Mouse (Mus musculus) embryonic facial prominence, embryonic 10.5 days (tissue): ENCODE results near the gene Gmnn. TPM values are rescaled to one million over a fixed set of nuclear protein-coding genes. Genes with fewer than 3 reads are reported as not detected.
"Not testable (repeated sequence)": the region's sequence is repeated elsewhere in the genome, so short reads cannot be mapped to it uniquely, and the experiment has no call there.

Source experiments
- DNase-seq: peaks from one replicate; pipeline ENCODE4 v3.0.0-alpha.2; 2017; ENCODE audit warnings: low spot score
- H3K27ac ChIP-seq: fragments of 300-500 bp; sonication (generic); replicated peaks from 2 replicates; pipeline ENCODE4 v1.5.1; 2016; ENCODE audit warnings: mild to moderate bottlenecking
- H3K27me3 ChIP-seq: fragments of 300-500 bp; sonication (generic); replicated peaks from 2 replicates; pipeline ENCODE4 v1.6.1; 2016; ENCODE audit warnings: low read depth, mild to moderate bottlenecking; ENCODE audit not compliant: poor library complexity, severe bottlenecking
- H3K36me3 ChIP-seq: fragments of 300-500 bp; sonication (generic); replicated peaks from 2 replicates; pipeline ENCODE4 v1.6.1; 2016; ENCODE audit warnings: mild to moderate bottlenecking, moderate library complexity
- H3K4me1 ChIP-seq: fragments of 300-500 bp; sonication (generic); 2 replicates; pipeline ENCODE4 v1.6.1; 2016
- H3K4me3 ChIP-seq: fragments of 300-500 bp; sonication (generic); 2 replicates; pipeline ENCODE4 v1.5.1; 2016; ENCODE audit warnings: mild to moderate bottlenecking, moderate library complexity
- H3K9me3 ChIP-seq: fragments of 300-500 bp; sonication (generic); 2 replicates; pipeline ENCODE4 v1.6.1; 2016; ENCODE audit warnings: mild to moderate bottlenecking
- WGBS: fragments of 180-500 bp; shearing (Covaris S2); methylation state at CpG from one replicate; pipeline ENCODE4 v1.1.7; 2016; 5-methylcytosine and 5-hydroxymethylcytosine counted together
- polyA plus RNA-seq: library from polyadenylated mRNA; unstranded; fragments of >200 nt; fragmentation: Nextera tagmentation; extraction: Ambion mirVana; gene quantifications from 2 replicates; pipeline ENCODE4 v1.2.1, GENCODE M21; 2016

Gene Gmnn
- polyA plus RNA-seq, 1 experiment from 2014 or later, result 177 TPM

GRCm38 (mm10) chr13:24787477-24787876 is 25.8 kb upstream of the Gmnn start:
- DNase-seq, result no peak

GRCm38 (mm10) chr13:24786014-24786490 is 24.3 kb upstream of the Gmnn start:
- Histone ChIP-seq H3K9me3 (no peaks in the 10 kb centered on the region), H3K4me3 (no peak overlapping the region), H3K27ac (no peak overlapping the region), H3K36me3 (no peaks in the 10 kb centered on the region), H3K27me3 (no peaks in the 10 kb centered on the region), H3K4me1 (no peaks in the 10 kb centered on the region)
- no peak for DNase-seq
- 57% methylated on average over 11 of the region's 11 CpGs for WGBS

More at GRCm38 (mm10) chr13:24787477-24787876, 25.8 kb upstream of the Gmnn start:
- H3K36me3 ChIP-seq, result no peaks in the 10 kb centered on the region
- no peaks in the 10 kb centered on the region for H3K27me3 ChIP-seq
- H3K9me3 ChIP-seq, result no peaks in the 10 kb centered on the region
- no peak overlapping the region for H3K4me3 ChIP-seq
- H3K27ac ChIP-seq, result no peak overlapping the region
- WGBS, result 89% methylated on average over 5 of the region's 5 CpGs
- no peaks in the 10 kb centered on the region for H3K4me1 ChIP-seq

GRCm38 (mm10) chr13:24781916-24782315 is 20.2 kb upstream of the Gmnn start:
- no peak overlapping the region for H3K4me3 ChIP-seq
- no peaks in the 10 kb centered on the region for H3K9me3 ChIP-seq
- no peak overlapping the region for H3K27ac ChIP-seq
- WGBS, result 84% methylated on average over 5 of the region's 5 CpGs
- DNase-seq, result no peak
- H3K4me1 ChIP-seq, result no peaks in the 10 kb centered on the region
- H3K27me3 ChIP-seq, result no peaks in the 10 kb centered on the region
- H3K36me3 ChIP-seq, result no peaks in the 10 kb centered on the region

GRCm38 (mm10) chr13:24778706-24779380 is 17.1 kb upstream of the Gmnn start:
- H3K4me1 ChIP-seq, result no peaks in the 10 kb centered on the region
- H3K36me3 ChIP-seq, result no peaks in the 10 kb centered on the region
- WGBS, result 85% methylated on average over 8 of the region's 8 CpGs
- no peak overlapping the region for H3K4me3 ChIP-seq
- no peak for DNase-seq
- no peaks in the 10 kb centered on the region for H3K9me3 ChIP-seq
- H3K27me3 ChIP-seq, result no peaks in the 10 kb centered on the region
- H3K27ac ChIP-seq, result no peak overlapping the region

GRCm38 (mm10) chr13:24778026-24778425 is 16.3 kb upstream of the Gmnn start:
- no peak for DNase-seq
- WGBS, result 82% methylated on average over 2 of the region's 2 CpGs
- Histone ChIP-seq H3K27ac (no peak overlapping the region), H3K36me3 (no peaks in the 10 kb centered on the region), H3K4me3 (no peak overlapping the region), H3K27me3 (no peaks in the 10 kb centered on the region), H3K9me3 (no peaks in the 10 kb centered on the region), H3K4me1 (no peaks in the 10 kb centered on the region)

- H3K27ac ChIP-seq, result no peak overlapping the region
- H3K4me1 ChIP-seq, result no peaks in the 10 kb centered on the region
- DNase-seq, result peak; percentile 39
- 54% methylated on average over 7 of the region's 7 CpGs for whole genome bisulfite sequencing
- no peaks in the 10 kb centered on the region for H3K36me3 ChIP-seq
- no peaks in the 10 kb centered on the region for H3K27me3 ChIP-seq
- no peaks in the 10 kb centered on the region for H3K9me3 ChIP-seq
- no peak overlapping the region for H3K4me3 ChIP-seq
Observed at GRCm38 (mm10) chr13:24776146-24776844, 14.6 kb upstream of the Gmnn start.

- H3K27ac ChIP-seq, DNase-seq, H3K27me3 ChIP-seq, H3K36me3 ChIP-seq, H3K4me3 ChIP-seq, H3K4me1 ChIP-seq, H3K9me3 ChIP-seq: not testable (repeated sequence)
- 95% methylated on average over 10 of the region's 10 CpGs for WGBS
Observed at GRCm38 (mm10) chr13:24771482-24771881, 9.8 kb upstream of the Gmnn start.

GRCm38 (mm10) chr13:24767809-24768208 is 6.1 kb upstream of the Gmnn start:
- not testable (repeated sequence) for H3K4me3 ChIP-seq, H3K9me3 ChIP-seq, H3K4me1 ChIP-seq, H3K27me3 ChIP-seq, DNase-seq, H3K36me3 ChIP-seq, H3K27ac ChIP-seq
- 63% methylated on average over 4 of the region's 4 CpGs for WGBS

- Histone ChIP-seq H3K36me3 (peaks cover 28% of the 10 kb centered on the region), H3K4me1 (peaks cover 21% of the 10 kb centered on the region), H3K27me3 (no peaks in the 10 kb centered on the region), H3K4me3 (peak overlapping the region; percentile 90), H3K9me3 (no peaks in the 10 kb centered on the region), H3K27ac (peak overlapping the region; percentile 99)
- WGBS, result 44% methylated on average over 4 of the region's 4 CpGs
- no peak for DNase-seq
Observed at GRCm38 (mm10) chr13:24762254-24762653, 531 bp upstream of the Gmnn start.

- 10% methylated on average over 10 of the region's 10 CpGs for WGBS
- Histone ChIP-seq H3K9me3 (no peaks in the 10 kb centered on the region), H3K4me1 (peaks cover 21% of the 10 kb centered on the region), H3K4me3 (peak overlapping the region; percentile 90), H3K27ac (peak overlapping the region; percentile 99), H3K27me3 (no peaks in the 10 kb centered on the region), H3K36me3 (peaks cover 40% of the 10 kb centered on the region)
- no peak for DNase-seq
Observed at GRCm38 (mm10) chr13:24761083-24761402, 680 bp downstream of the Gmnn start.

- WGBS, result 77% methylated on average over 5 of the region's 5 CpGs
- no peak for DNase-seq
- peaks cover 46% of the 10 kb centered on the region for H3K36me3 ChIP-seq
- no peaks in the 10 kb centered on the region for H3K27me3 ChIP-seq
- peak overlapping the region; percentile 90 for H3K4me3 ChIP-seq
- H3K4me1 ChIP-seq, result peaks cover 21% of the 10 kb centered on the region
- no peaks in the 10 kb centered on the region for H3K9me3 ChIP-seq
- H3K27ac ChIP-seq, result peak overlapping the region; percentile 99; the same call in 1 of the 2 replicates
Observed at GRCm38 (mm10) chr13:24760351-24760870, 1.3 kb downstream of the Gmnn start.

GRCm38 (mm10) chr13:24759451-24759850 is 2.3 kb downstream of the Gmnn start:
- Histone ChIP-seq H3K4me3 (no peak overlapping the region), H3K9me3 (no peaks in the 10 kb centered on the region), H3K4me1 (peaks cover 21% of the 10 kb centered on the region), H3K27ac (no peak overlapping the region), H3K36me3 (peaks cover 56% of the 10 kb centered on the region), H3K27me3 (no peaks in the 10 kb centered on the region)
- WGBS, result 94% methylated on average over 10 of the region's 10 CpGs
- DNase-seq, result no peak
